Mouse (Mus musculus) small intestine, adult 2 months (tissue): Measurements from ENCODE around the gene Neu4.
"Not testable (repeated sequence)": the region's sequence is repeated elsewhere in the genome, so short reads cannot be mapped to it uniquely, and the experiment has no call there.

ENCODE experiments used
- CTCF ChIP-seq: fragments of 200-500 bp; IDR thresholded peaks from 2 replicates; pipeline ENCODE4 v1.5.1; 2012; ENCODE audit warnings: low read depth, mild to moderate bottlenecking, control low read depth, inconsistent platforms, low read length, moderate library complexity, mixed read lengths; ENCODE audit not compliant: insufficient replicate concordance, insufficient read length; ENCODE audit errors: extremely low read depth
- POLR2A ChIP-seq: fragments of 200-500 bp; IDR thresholded peaks from 2 replicates; pipeline ENCODE4 v1.6.1; 2012; ENCODE audit warnings: low read depth, mild to moderate bottlenecking, control low read depth, inconsistent platforms, low read length, moderate library complexity

GRCm38 (mm10) chr1:94008826-94009225 is 11.4 kb upstream of the Neu4 start:
- not testable (repeated sequence) for TF ChIP-seq CTCF, POLR2A
